Mouse (Mus musculus): ENCODE measurements around the gene Fis1.

GRCm38 (mm10) chr5:136952153-136952552 lies 922 bp upstream of the Fis1 start:
- no peak for TF ChIP-seq CTCF (IDR thresholded peaks at IDR 0.05; ENCODE audit: low read depth)
- no peak for TF ChIP-seq EP300 (IDR thresholded peaks at IDR 0.05; ENCODE audit: low read depth)

Data from liver, postnatal 0 days (tissue).